Mouse (Mus musculus) heart, embryonic 15.5 days (tissue): ENCODE measurements around the gene Ccr5. TPM values are rescaled to one million over a fixed set of nuclear protein-coding genes. Genes with fewer than 3 reads are reported as not detected.
"Not testable (repeated sequence)": the region's sequence is repeated elsewhere in the genome, so short reads cannot be mapped to it uniquely, and the experiment has no call there.

ENCODE experiments used
- ATAC-seq: fragments of 200-750 bp; cut with Nextera tagmentation; replicated peaks from 2 replicates; pipeline ENCODE4 v1.8.0; 2017; ENCODE audit warnings: low read depth, moderate TSS enrichment; ENCODE audit not compliant: insufficient number of reproducible peaks, insufficient read depth, low FRiP score
- H3K27ac ChIP-seq: fragments of 300-500 bp; sonication (generic); 2 replicates; pipeline ENCODE4 v1.5.1; 2015; ENCODE audit warnings: mild to moderate bottlenecking, inconsistent platforms
- H3K27me3 ChIP-seq: fragments of 300-500 bp; sonication (generic); 2 replicates; pipeline ENCODE4 v1.6.1; 2015; ENCODE audit warnings: inconsistent platforms
- H3K36me3 ChIP-seq: fragments of 300-500 bp; sonication (generic); 2 replicates; pipeline ENCODE4 v1.6.1; 2015; ENCODE audit warnings: mild to moderate bottlenecking, inconsistent platforms
- H3K4me1 ChIP-seq: fragments of 300-500 bp; sonication (generic); replicated peaks from 2 replicates; pipeline ENCODE4 v1.6.1; 2015; ENCODE audit warnings: inconsistent platforms
- H3K4me2 ChIP-seq: fragments of 300-500 bp; sonication (generic); 2 replicates; pipeline ENCODE4 v1.6.1; 2015; ENCODE audit warnings: inconsistent platforms, mild to moderate bottlenecking, moderate library complexity
- H3K4me3 ChIP-seq: fragments of 300-500 bp; sonication (generic); 2 replicates; pipeline ENCODE4 v1.5.1; 2015; ENCODE audit warnings: mild to moderate bottlenecking, inconsistent platforms
- H3K9ac ChIP-seq: fragments of 300-500 bp; sonication (generic); 2 replicates; pipeline ENCODE4 v1.6.1; 2015; ENCODE audit warnings: mild to moderate bottlenecking, inconsistent platforms
- H3K9me3 ChIP-seq: fragments of 300-500 bp; sonication (generic); replicated peaks from 2 replicates; pipeline ENCODE4 v1.6.1; 2016; ENCODE audit warnings: inconsistent platforms
- WGBS: fragments of 180-500 bp; shearing (Covaris S2); methylation state at CpG from one replicate; pipeline ENCODE4 v1.1.7; 2015; ENCODE audit warnings: mixed read lengths; 5-methylcytosine and 5-hydroxymethylcytosine counted together
- polyA plus RNA-seq: library from polyadenylated mRNA; unstranded; fragments of >200 nt; fragmentation: Nextera tagmentation; extraction: Ambion mirVana; gene quantifications from 2 replicates; pipeline ENCODE4 v1.2.1, GENCODE M21; 2015

Gene Ccr5
- polyA plus RNA-seq, 1 experiment from 2014 or later, result 1.2 TPM

DNA sequence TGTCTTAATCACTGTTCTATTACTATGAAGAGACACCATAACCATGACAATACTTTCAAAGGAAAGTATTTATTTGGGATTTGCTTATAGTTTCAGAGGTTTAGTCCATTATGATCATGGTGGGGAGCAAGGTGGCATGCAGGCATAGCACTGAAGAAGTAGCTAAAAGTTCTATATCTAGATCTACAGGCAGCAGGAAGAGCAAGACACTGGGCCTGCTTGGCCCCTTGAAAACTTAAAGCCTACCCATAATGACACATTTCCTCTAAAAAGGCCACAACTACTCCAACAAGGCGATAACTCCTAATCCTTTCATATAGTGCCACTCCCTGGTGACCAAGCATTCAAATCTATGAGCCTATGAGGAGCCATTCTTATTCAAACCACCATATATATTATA lies 9.3 kb upstream of the Ccr5 start:
- Histone ChIP-seq H3K27me3 (no peaks in the 10 kb centered on the region), H3K36me3 (no peaks in the 10 kb centered on the region), H3K4me1 (no peaks in the 10 kb centered on the region), H3K27ac (no peak overlapping the region), H3K4me3 (no peak overlapping the region), H3K9me3 (no peaks in the 10 kb centered on the region), H3K9ac (no peak overlapping the region), H3K4me2 (no peak overlapping the region)
- no peak for ATAC-seq
- WGBS, result 76% methylated on average over 1 of the region's 1 CpGs

DNA sequence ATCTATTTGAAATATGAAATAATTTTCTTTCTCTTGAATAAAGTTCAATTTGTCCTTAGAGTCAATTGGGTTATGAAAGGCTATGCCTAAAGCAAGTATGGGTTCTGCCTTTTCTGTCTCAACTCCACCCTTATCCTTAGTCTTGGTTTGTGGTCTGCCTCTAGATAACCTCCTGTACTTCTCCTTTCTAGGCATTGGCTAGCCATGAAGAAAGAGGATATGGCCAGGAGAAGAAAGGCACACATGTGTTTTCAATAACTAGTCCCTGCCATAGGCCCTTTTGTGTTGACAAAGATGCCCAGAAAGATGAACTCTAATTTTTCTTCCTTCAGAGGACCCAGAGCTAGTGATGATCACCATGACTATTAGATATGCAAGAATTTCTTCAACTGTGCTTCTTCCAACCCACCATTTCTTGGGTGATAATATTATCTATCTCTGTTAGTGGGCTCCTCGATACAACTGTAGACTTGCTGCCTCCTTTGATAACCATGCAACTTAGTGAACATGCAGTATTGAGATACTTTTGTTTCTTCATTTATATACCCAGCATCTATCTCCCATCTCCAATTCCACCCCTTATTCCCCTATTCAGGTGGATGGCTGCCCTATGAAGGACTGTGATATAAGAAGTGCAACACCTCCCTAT lies 8.6 kb upstream of the Ccr5 start:
- Histone ChIP-seq H3K4me3 (no peak overlapping the region), H3K9ac (no peak overlapping the region), H3K4me2 (no peak overlapping the region), H3K36me3 (no peaks in the 10 kb centered on the region), H3K27me3 (no peaks in the 10 kb centered on the region), H3K4me1 (no peaks in the 10 kb centered on the region), H3K27ac (no peak overlapping the region), H3K9me3 (no peaks in the 10 kb centered on the region)
- WGBS, result 88% methylated on average over 1 of the region's 1 CpGs
- ATAC-seq, result no peak

DNA sequence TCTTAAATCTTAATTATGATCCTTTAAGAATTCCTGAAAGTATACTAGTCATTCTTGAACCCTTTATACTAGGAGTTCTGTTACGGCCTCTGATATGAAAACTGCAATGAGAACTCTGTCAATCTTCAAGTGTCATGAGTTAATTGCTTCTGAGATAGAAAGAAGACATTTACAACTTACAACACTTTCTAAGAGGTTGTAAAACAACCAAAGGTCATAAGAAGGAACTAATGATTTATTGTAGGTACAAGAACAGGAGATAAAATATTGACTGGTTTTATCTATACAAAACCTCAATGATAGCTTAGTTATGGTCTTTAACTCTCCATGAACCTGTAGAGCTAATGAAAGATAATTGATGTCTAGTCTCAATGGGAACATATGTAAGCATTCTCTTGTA lies 7.6 kb upstream of the Ccr5 start:
- 85% methylated on average over 1 of the region's 1 CpGs for WGBS

DNA sequence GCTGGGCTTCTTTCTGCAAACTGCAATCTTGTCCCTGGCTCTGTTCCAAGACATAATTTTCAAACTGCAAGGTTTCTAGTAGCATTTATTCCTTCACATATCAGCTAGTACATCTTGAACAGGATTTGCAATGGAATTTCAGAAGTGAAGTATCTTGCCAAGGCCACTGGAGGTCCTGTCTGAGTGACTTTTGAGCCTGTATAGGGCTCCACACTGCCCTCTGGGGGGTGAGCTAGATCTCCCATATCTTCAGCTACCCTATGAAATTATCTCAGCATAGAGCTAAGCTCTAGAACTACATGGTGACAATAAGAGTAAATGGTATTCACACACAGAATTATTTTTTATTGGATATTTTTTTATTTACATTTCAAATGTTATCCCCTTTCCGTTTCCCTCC lies 2.9 kb upstream of the Ccr5 start:
- WGBS, result 96% methylated on average over 1 of the region's 1 CpGs
- Histone ChIP-seq H3K27me3 (no peaks in the 10 kb centered on the region), H3K27ac (no peak overlapping the region), H3K4me2 (no peak overlapping the region), H3K36me3 (no peaks in the 10 kb centered on the region), H3K4me3 (no peak overlapping the region), H3K9me3 (no peaks in the 10 kb centered on the region), H3K4me1 (no peaks in the 10 kb centered on the region), H3K9ac (no peak overlapping the region)
- ATAC-seq, result no peak

More for the DNA sequence above, 7.6 kb upstream of the Ccr5 start:
- H3K9me3 ChIP-seq, result no peaks in the 10 kb centered on the region
- H3K27me3 ChIP-seq, result no peaks in the 10 kb centered on the region
- no peak overlapping the region for H3K27ac ChIP-seq
- no peaks in the 10 kb centered on the region for H3K36me3 ChIP-seq
- no peak overlapping the region for H3K9ac ChIP-seq
- H3K4me1 ChIP-seq, result no peaks in the 10 kb centered on the region
- H3K4me2 ChIP-seq, result no peak overlapping the region
- ATAC-seq, result no peak
- H3K4me3 ChIP-seq, result no peak overlapping the region

DNA sequence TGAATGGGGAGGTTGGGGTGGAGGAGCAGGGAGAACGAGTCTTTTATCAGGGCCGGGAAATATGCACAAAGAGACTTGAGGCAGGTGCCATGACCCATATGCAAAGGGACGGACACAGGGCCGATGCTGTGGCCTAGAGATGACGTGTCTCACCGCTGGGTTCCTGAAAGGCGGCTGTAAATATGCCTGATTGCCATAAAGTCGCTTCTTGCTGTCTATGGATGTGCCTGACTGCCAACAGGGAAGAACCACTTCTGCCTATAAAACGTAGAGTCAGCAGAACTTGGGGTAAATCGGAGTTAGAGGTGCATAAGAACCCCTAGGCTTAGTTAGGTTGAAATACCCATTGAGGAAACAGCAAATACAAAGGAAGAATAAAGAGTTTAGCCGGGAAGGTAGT lies 4.2 kb downstream of the Ccr5 start:
- Histone ChIP-seq H3K9ac (no peak overlapping the region), H3K4me1 (no peaks in the 10 kb centered on the region; the same call in 1 of the 2 replicates), H3K9me3 (no peaks in the 10 kb centered on the region), H3K27me3 (no peaks in the 10 kb centered on the region), H3K27ac (no peak overlapping the region), H3K36me3 (no peaks in the 10 kb centered on the region), H3K4me2 (no peak overlapping the region), H3K4me3 (no peak overlapping the region)
- 78% methylated on average over 11 of the region's 11 CpGs for WGBS
- ATAC-seq, result no peak

DNA sequence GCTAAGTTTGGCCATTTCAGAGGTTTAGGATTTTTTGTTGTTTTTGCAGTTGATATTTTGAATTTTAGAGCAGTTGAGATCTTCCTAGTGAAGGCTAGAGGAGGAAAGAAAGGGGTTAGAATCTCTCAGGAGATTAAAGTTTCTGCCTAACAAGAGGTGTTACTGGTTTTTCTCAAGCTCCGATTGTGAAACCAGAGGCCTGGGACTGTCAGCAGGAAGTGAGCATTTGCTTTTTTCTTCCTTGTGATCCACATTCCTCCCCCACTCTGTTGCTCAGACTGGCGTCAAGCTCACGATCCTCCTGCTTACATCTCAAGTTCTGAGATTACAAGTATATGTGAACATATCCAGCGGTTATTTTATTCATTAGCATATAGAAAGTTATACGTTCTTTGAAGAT lies 5.0 kb downstream of the Ccr5 start:
- Histone ChIP-seq H3K4me2 (no peak overlapping the region; the same call in 1 of the 2 replicates), H3K27ac (peak overlapping the region; percentile 36), H3K4me1 (no peaks in the 10 kb centered on the region; the same call in 1 of the 2 replicates), H3K9me3 (no peaks in the 10 kb centered on the region), H3K9ac (no peak overlapping the region), H3K27me3 (no peaks in the 10 kb centered on the region), H3K36me3 (no peaks in the 10 kb centered on the region), H3K4me3 (no peak overlapping the region)
- 18% methylated on average over 5 of the region's 5 CpGs for WGBS
- ATAC-seq, result no peak

DNA sequence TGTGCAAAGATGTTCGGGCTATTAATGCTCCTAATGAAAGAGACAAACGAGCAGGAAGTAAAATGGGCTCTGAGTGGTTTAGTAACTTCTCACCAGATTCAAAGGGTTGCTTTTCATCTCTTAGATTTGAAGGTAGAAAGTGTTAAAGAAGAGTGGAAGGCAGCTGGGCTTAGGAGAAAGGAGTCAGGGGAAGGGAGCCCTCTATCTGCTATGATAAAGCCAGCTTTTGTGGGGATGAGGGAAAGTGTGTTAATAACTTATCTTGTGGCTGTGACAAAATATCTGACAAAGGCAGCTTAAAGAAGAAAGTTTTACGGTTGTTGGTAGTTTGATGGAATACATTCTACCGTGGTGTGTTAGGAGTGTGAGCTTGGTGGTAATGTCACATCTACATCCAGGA lies 6.1 kb downstream of the Ccr5 start:
- H3K27ac ChIP-seq, result peak overlapping the region; percentile 42
- no peak overlapping the region for H3K4me3 ChIP-seq

DNA sequence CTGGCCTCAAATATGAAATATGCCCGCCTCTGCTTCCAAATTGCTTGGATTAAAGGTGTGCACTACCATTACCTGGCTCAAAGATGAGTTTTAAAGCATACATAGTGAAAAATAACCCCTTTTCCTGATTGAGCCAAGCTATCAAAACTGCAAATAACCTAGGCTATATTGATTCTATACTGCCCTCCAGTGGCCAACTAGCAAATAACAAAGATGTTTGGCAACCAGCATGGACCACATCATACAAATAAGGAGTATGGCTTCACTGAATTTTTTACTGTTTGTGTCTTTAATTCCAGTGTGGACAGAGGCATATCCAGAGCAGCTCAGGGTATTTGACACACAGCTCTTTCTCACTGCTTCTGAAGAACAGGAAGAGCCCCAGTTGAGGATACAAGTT lies 7.0 kb downstream of the Ccr5 start:
- no peaks in the 10 kb centered on the region; the same call in 1 of the 2 replicates for H3K4me1 ChIP-seq
- H3K9ac ChIP-seq, result no peak overlapping the region
- no peak overlapping the region for H3K4me2 ChIP-seq
- no peaks in the 10 kb centered on the region for H3K36me3 ChIP-seq
- no peak for ATAC-seq
- no peak overlapping the region for H3K4me3 ChIP-seq
- WGBS, result 3% methylated on average over 1 of the region's 1 CpGs
- H3K27ac ChIP-seq, result no peak overlapping the region
- H3K9me3 ChIP-seq, result no peaks in the 10 kb centered on the region
- H3K27me3 ChIP-seq, result no peaks in the 10 kb centered on the region

More for the DNA sequence above, 6.1 kb downstream of the Ccr5 start:
- Histone ChIP-seq H3K27me3 (no peaks in the 10 kb centered on the region), H3K36me3 (no peaks in the 10 kb centered on the region), H3K9ac (no peak overlapping the region), H3K4me2 (no peak overlapping the region), H3K9me3 (no peaks in the 10 kb centered on the region), H3K4me1 (no peaks in the 10 kb centered on the region; the same call in 1 of the 2 replicates)
- 35% methylated on average over 4 of the region's 4 CpGs for WGBS
- no peak for ATAC-seq

DNA sequence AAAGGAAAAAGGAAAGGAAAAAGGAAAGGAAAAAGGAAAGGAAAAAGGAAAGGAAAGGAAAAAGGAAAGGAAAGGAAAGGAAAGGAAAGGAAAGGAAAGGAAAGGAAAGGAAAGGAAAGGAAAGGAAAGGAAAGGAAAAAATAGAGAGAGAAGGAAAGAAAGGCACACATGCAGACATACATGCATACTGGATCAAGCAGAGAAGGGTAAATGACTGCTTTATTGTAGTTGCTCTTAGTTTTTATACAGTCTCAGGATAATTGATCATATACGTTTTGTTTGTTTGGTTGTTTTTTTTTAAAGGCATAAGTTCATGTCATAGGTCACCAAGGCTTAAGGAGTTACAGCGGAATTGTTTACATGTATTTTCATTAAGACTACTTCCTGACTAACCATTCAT lies 11.6 kb downstream of the Ccr5 start:
- not testable (repeated sequence) for H3K4me3 ChIP-seq, H3K27me3 ChIP-seq, H3K4me1 ChIP-seq, H3K9ac ChIP-seq, H3K9me3 ChIP-seq, H3K27ac ChIP-seq, H3K36me3 ChIP-seq, ATAC-seq, H3K4me2 ChIP-seq
- 79% methylated on average over 2 of the region's 2 CpGs for WGBS

DNA sequence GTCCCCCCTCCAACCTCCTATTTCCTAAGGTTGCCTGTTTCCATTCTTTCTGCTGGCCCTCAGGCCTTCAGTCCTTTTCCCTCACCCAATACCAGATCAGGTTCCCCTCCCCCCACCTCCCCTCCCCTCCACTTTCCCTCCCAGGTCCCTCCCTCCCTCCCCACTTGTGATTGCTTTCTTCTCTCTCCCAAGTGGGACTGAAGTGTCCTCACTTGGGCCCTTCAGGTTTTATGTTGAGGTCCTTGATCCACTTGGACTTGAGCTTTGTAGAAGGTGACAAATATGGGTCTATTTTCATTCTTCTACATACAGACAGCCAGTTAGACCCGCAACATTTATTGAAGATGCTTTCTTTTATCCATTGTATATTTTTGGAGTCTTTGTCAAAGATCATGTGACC lies 13.6 kb downstream of the Ccr5 start:
- not testable (repeated sequence) for H3K4me1 ChIP-seq, H3K9ac ChIP-seq, H3K27ac ChIP-seq, H3K9me3 ChIP-seq, ATAC-seq, H3K4me3 ChIP-seq, H3K36me3 ChIP-seq, H3K27me3 ChIP-seq, H3K4me2 ChIP-seq
- WGBS, result 75% methylated on average over 1 of the region's 1 CpGs

DNA sequence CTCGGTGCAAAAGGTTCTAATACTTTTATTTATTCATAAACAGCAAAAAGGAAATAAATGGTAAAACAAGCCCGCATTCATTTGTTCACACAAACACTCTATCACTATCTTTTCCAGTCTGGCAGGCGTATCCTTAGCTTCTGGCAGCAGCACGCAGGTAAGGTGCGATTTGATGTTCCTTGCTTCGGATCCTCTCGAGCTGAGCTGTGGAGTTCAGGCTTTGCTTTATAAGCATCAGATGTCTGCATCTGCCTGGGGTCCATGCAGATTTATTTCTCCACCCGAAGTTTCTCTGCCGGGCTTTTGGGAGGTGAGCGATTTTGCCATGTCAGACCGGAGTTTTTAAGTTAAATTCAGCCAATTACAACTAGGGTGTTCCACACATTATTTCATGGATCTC lies 16.3 kb downstream of the Ccr5 start:
- Histone ChIP-seq H3K27ac (no peak overlapping the region), H3K4me2 (no peak overlapping the region)

DNA sequence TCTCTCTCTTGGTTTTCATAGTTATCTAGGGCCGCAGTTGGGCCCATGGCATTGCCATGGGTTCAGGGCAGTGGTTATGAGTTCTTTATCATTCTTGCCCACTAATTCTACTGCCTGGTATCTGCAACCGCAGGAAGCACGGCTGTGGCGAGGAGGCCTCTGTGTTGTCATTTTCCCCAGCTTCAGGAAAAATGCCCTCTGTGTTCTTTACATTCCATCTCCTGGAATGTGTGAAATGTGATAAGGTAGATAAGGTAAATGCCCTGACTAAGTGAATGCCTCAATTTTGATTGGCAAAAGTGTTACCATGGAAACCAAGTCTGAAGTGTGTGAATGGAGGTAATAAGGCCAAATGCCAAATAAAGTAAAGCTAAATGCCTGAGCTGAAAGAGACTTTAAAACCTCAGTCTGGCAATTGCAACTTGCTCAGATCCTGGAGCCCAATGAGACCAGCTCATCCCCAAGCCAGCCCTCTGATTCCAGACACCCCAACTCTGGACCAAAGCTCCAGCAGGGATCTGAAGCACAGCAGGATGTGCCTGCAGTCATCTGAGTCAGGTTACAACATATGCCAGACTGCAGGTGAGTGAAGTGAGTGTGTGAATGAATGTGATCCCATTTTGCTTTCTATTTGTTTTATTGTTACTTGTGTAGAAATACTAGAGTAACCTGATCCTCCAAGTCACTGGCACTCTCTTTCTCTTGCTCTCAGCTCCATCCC lies 16.9 kb downstream of the Ccr5 start:
- no peak overlapping the region for H3K9ac ChIP-seq
- 26% methylated on average over 4 of the region's 4 CpGs for WGBS
- H3K4me2 ChIP-seq, result no peak overlapping the region
- no peaks in the 10 kb centered on the region for H3K36me3 ChIP-seq
- no peak overlapping the region for H3K4me3 ChIP-seq
- 0 out of 2 replicates have a peak, but pooled peaks cover 4% of the 10 kb centered on the region for H3K4me1 ChIP-seq
- ATAC-seq, result no peak
- H3K27ac ChIP-seq, result no peak overlapping the region
- no peaks in the 10 kb centered on the region for H3K27me3 ChIP-seq
- no peaks in the 10 kb centered on the region for H3K9me3 ChIP-seq

More for the DNA sequence above, 16.3 kb downstream of the Ccr5 start:
- Histone ChIP-seq H3K9me3 (no peaks in the 10 kb centered on the region), H3K9ac (no peak overlapping the region), H3K4me3 (no peak overlapping the region), H3K36me3 (no peaks in the 10 kb centered on the region), H3K27me3 (no peaks in the 10 kb centered on the region), H3K4me1 (0 out of 2 replicates have a peak, but pooled peaks cover 4% of the 10 kb centered on the region)
- WGBS, result 54% methylated on average over 11 of the region's 11 CpGs
- ATAC-seq, result no peak
